Mouse (Mus musculus) cerebellum, adult 2 months (tissue): Measurements from ENCODE around the gene Vmn1r38. TPM values are rescaled to one million over a fixed set of nuclear protein-coding genes. Genes with fewer than 3 reads are reported as not detected.
"Not testable (repeated sequence)": the region's sequence is repeated elsewhere in the genome, so short reads cannot be mapped to it uniquely, and the experiment has no call there.

Experiments used
- DNase-seq, 2 experiments: peaks; one replicate each; pipeline ENCODE4 v3.0.0; 2021
- H3K27ac ChIP-seq: fragments of 200-500 bp; 2 replicates; pipeline ENCODE4 v1.5.1; 2012; ENCODE audit warnings: low read length, control low read depth, inconsistent platforms; ENCODE audit not compliant: insufficient read depth
- H3K27me3 ChIP-seq: fragments of 200-500 bp; 2 replicates; pipeline ENCODE4 v1.6.1; 2012; ENCODE audit warnings: inconsistent platforms, mild to moderate bottlenecking, low read length, moderate library complexity; ENCODE audit not compliant: control insufficient read depth, insufficient read depth
- H3K4me1 ChIP-seq: fragments of 200-500 bp; 2 replicates; pipeline ENCODE4 v1.6.1; 2011; ENCODE audit warnings: low read length; ENCODE audit not compliant: control insufficient read depth, insufficient read depth
- H3K4me3 ChIP-seq: fragments of 200-500 bp; replicated peaks from 2 replicates; pipeline ENCODE3; 2011; ENCODE audit warnings: mild to moderate bottlenecking, low read depth, low read length, control low read depth; ENCODE audit not compliant: insufficient read depth
- CTCF ChIP-seq: fragments of 200-500 bp; IDR thresholded peaks from 2 replicates; pipeline ENCODE4 v1.5.1; 2011; ENCODE audit warnings: low read depth, mild to moderate bottlenecking, control low read depth, low read length, moderate library complexity, borderline replicate concordance; ENCODE audit not compliant: insufficient read depth
- POLR2A ChIP-seq: fragments of 200-500 bp; IDR thresholded peaks from 2 replicates; pipeline ENCODE4 v1.6.1; 2011; ENCODE audit warnings: low read length, control low read depth, borderline replicate concordance; ENCODE audit not compliant: insufficient read depth
- WGBS: fragments of 180-500 bp; shearing (Covaris S2); methylation state at CpG from one replicate; pipeline ENCODE4 v1.1.7; 2018; 5-methylcytosine and 5-hydroxymethylcytosine counted together
- polyA plus RNA-seq: library from polyadenylated mRNA; depleted of rRNA; stranded (reverse); fragments of >200 nt; gene quantifications from 2 replicates; pipeline ENCODE4 v1.2.3, GENCODE M21; 2012; rRNA removed

The Vmn1r38 gene
- not detected in 2 replicates for polyA plus RNA-seq

GRCm38 (mm10) chr6:66782527-66782926 lies at the start of gene Vmn1r38:
Vmn1r38 (minus strand) TSS chr6:66782627.
- DNase-seq, H3K4me1 ChIP-seq, H3K27ac ChIP-seq, H3K4me3 ChIP-seq, H3K27me3 ChIP-seq: not testable (repeated sequence)

GRCm38 (mm10) chr6:66810509-66810908 lies 28.1 kb upstream of the Vmn1r38 start, which contains the start of gene Vmn1r39:
Vmn1r39 (minus strand) TSS chr6:66810609.
- Histone ChIP-seq H3K4me1 (no peaks in the 10 kb centered on the region), H3K27ac (no peak within 1 kb of the TSS), H3K4me3 (no peak within 1 kb of the TSS), H3K27me3 (no peaks in the 10 kb centered on the region)
- WGBS: 93% methylated on average over 2 of the region's 2 CpGs
- TF ChIP-seq CTCF: no peak
- TF ChIP-seq POLR2A: no peak
- no peak for DNase-seq

GRCm38 (mm10) chr6:66806311-66806710 lies 23.9 kb upstream of the Vmn1r38 start:
- Histone ChIP-seq H3K4me1 (no peaks in the 10 kb centered on the region), H3K4me3 (no peak overlapping the region), H3K27ac (no peak overlapping the region), H3K27me3 (no peaks in the 10 kb centered on the region)
- TF ChIP-seq POLR2A (no peak), CTCF (no peak)
- WGBS: 21% methylated on average over 1 of the region's 1 CpGs
- no peak for DNase-seq

- no peaks in the 10 kb centered on the region for H3K4me1 ChIP-seq
- WGBS: 86% methylated on average over 3 of the region's 3 CpGs
These were observed 23.3 kb upstream of the Vmn1r38 start for GRCm38 (mm10) chr6:66805713-66806112.

GRCm38 (mm10) chr6:66729082-66729481 lies 53.3 kb downstream of the Vmn1r38 start, which contains the start of gene Vmn1r37:
Vmn1r37 (plus strand) TSS chr6:66729382.
- not testable (repeated sequence) for H3K27me3 ChIP-seq, H3K4me3 ChIP-seq, H3K4me1 ChIP-seq, H3K27ac ChIP-seq, DNase-seq

More at GRCm38 (mm10) chr6:66805713-66806112, 23.3 kb upstream of the Vmn1r38 start:
- no peaks in the 10 kb centered on the region for H3K27me3 ChIP-seq
- no peak for DNase-seq
- H3K4me3 ChIP-seq: no peak overlapping the region
- TF ChIP-seq CTCF (no peak), POLR2A (no peak)
- H3K27ac ChIP-seq: no peak overlapping the region

Other genes starting within 250 kb of the Vmn1r38 start
- gene Mad2l1, start 247.2 kb downstream of the Vmn1r38 start, polyA plus RNA-seq: 8.2 and 8.5 TPM in 2 replicates
- not detected in 2 replicates for gene Vmn1r32, start 222.5 kb downstream of the Vmn1r38 start, polyA plus RNA-seq
- gene Vmn1r33, start 164.3 kb downstream of the Vmn1r38 start, polyA plus RNA-seq: not detected in 2 replicates
- gene Vmn1r34, start 138.7 kb downstream of the Vmn1r38 start, polyA plus RNA-seq: not detected in 2 replicates
- gene Vmn1r35, start 96.7 kb downstream of the Vmn1r38 start, polyA plus RNA-seq: not detected in 2 replicates
- not detected in 2 replicates for gene Vmn1r36, start 63.5 kb downstream of the Vmn1r38 start, polyA plus RNA-seq
- gene Vmn1r37, start 53.2 kb downstream of the Vmn1r38 start, polyA plus RNA-seq: not detected in 2 replicates
- not detected in 2 replicates for gene Vmn1r39, start 28.0 kb upstream of the Vmn1r38 start, polyA plus RNA-seq
- gene Gng12, start 113.8 kb upstream of the Vmn1r38 start, polyA plus RNA-seq: 38.1 and 40.1 TPM in 2 replicates